8 mouse cellular contexts compared by ENCODE assay signal in the genomic region with DNA sequence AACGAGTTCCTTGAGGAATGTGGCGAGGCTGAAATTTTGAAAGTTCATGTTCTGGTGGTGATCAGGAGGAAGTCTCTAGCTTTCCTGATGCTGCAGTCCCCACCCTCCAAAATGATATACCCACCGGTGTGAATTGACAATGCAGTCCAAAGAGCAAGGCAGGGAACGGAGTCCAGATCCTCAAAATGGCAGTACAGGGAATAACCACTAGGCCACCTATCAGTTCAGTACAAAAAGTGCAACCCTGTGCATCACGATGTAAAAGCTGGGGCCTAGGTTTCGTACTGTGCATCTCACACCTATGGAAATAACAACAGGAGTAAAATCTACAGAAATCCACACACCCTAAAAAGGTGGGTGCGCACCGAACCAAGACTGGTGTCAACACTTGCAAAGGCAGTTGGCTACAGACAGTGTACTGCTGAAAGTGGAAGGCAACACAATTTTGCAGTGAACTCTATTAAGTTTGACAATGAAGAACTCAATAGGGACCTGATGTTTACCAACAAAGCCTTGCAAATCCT. TPM values are rescaled to one million over a fixed set of nuclear protein-coding genes. Genes with fewer than 3 reads are reported as not detected.
A peak's percentile ranks its signal among the peaks of the same experiment; 100 is the strongest.
DNase-seq lines count a peak whose midpoint lies in the region; ATAC-seq and TF ChIP-seq lines count a peak whose summit lies in the region.

No protein-coding gene starts in this region.

- H3K4me1 ChIP-seq in forebrain, postnatal 0 days (ENCODE audit: insufficient read depth) = peaks cover 11% of the 10 kb centered on the region
- peaks cover 63% of the 10 kb centered on the region for H3K4me1 ChIP-seq in liver, embryonic 15.5 days (replicated peaks)

- no peak overlapping the region for H3K9ac ChIP-seq in forebrain, postnatal 0 days
- H3K9ac ChIP-seq in liver, embryonic 15.5 days = peak overlapping the region; percentile 96; the same call in 1 of the 2 replicates

- TF ChIP-seq CTCF in forebrain, postnatal 0 days (IDR thresholded peaks at IDR 0.05; ENCODE audit: low read depth) = 0 out of 2 replicates have a peak, but pooled peaks have one; percentile 20

- H3K4me3 ChIP-seq in forebrain, postnatal 0 days (ENCODE audit: low read depth, low read length) = peak overlapping the region; percentile 99
- peak overlapping the region; percentile 98 for H3K4me3 ChIP-seq in liver, embryonic 15.5 days (replicated peaks)

- no peak overlapping the region for H3K27ac ChIP-seq in forebrain, postnatal 0 days (ENCODE audit: low read depth, low read length)
- no peak overlapping the region; the same call in 1 of the 2 replicates for H3K27ac ChIP-seq in liver, embryonic 15.5 days (replicated peaks)

- 81% methylated on average over 8 of the region's 8 CpGs for WGBS in forebrain, postnatal 0 days
- WGBS in liver, embryonic 15.5 days (ENCODE audit: insufficient replicate concordance) = 79% methylated on average over 8 of the region's 8 CpGs

- H3K9me3 ChIP-seq in forebrain, postnatal 0 days (ENCODE audit: low read length) = no peaks in the 10 kb centered on the region
- no peaks in the 10 kb centered on the region for H3K9me3 ChIP-seq in liver, embryonic 15.5 days (replicated peaks)

- peak; percentile 79 for DNase-seq in heart, adult 11 months
- DNase-seq in heart, postnatal 4 days = no peak
- peak; percentile 42 for DNase-seq in ES-CJ7 (ENCODE audit: low read depth, low spot score)
- no peak for DNase-seq in forebrain, postnatal 0 days
- DNase-seq in adrenal gland, adult 2 months = no peak
- no peak for DNase-seq in layer of hippocampus, adult 9-11 months
- DNase-seq in right cerebral cortex, postnatal 36 days (ENCODE audit: low spot score in 2 of 2) = no peak

- no peak for ATAC-seq in forebrain, postnatal 0 days
- ATAC-seq in liver, embryonic 15.5 days (ENCODE audit: insufficient read depth) = no peak

- H3K4me2 ChIP-seq in forebrain, postnatal 0 days (ENCODE audit: low read depth) = peak overlapping the region; percentile 71
- H3K4me2 ChIP-seq in liver, embryonic 15.5 days = peak overlapping the region; percentile 87

- no peaks in the 10 kb centered on the region for H3K27me3 ChIP-seq in forebrain, postnatal 0 days (ENCODE audit: insufficient read depth, low read length)
- H3K27me3 ChIP-seq in liver, embryonic 15.5 days = no peaks in the 10 kb centered on the region

- H3K36me3 ChIP-seq in forebrain, postnatal 0 days (ENCODE audit: insufficient read depth) = peaks cover 10% of the 10 kb centered on the region
- H3K36me3 ChIP-seq in liver, embryonic 15.5 days (replicated peaks) = peaks cover 62% of the 10 kb centered on the region

RNA-seq across cellular contexts. Expression of gene Adnp, which starts 2.4 kb away (rescaled TPM):
- 10 to 100 TPM; 69.1 to 70.2 TPM for total RNA-seq in heart, postnatal 4 days (2021)
- total RNA-seq in forebrain, postnatal 0 days (2014; rRNA removed) = 22.0 and 41.8 TPM in 2 replicates
- polyA plus RNA-seq in forebrain, postnatal 0 days (2015; fragmentation: Nextera tagmentation; extraction: Ambion mirVana) = 9.2 and 15.4 TPM in 2 replicates
- polyA plus RNA-seq in liver, embryonic 15.5 days (2015; fragmentation: Nextera tagmentation; extraction: Ambion mirVana) = 1.8 and 2.3 TPM in 2 replicates
- total RNA-seq in adrenal gland, adult 2 months (2021) = 10 to 100 TPM; 43.9 to 65.5 TPM
- 16.4 and 18.6 TPM in 2 replicates for polyA plus RNA-seq in adrenal gland, adult 2 months (2012; rRNA removed)

RNA-seq across cellular contexts. Expression of gene Gm20716, which starts 25.6 kb away (rescaled TPM):
- 10 to 100 TPM; 23.0 to 32.3 TPM for total RNA-seq in heart, postnatal 4 days (2021)
- 42.9 and 47.9 TPM in 2 replicates for total RNA-seq in forebrain, postnatal 0 days (2014; rRNA removed)
- polyA plus RNA-seq in forebrain, postnatal 0 days (2015; fragmentation: Nextera tagmentation; extraction: Ambion mirVana) = 9.1 and 16.3 TPM in 2 replicates
- polyA plus RNA-seq in liver, embryonic 15.5 days (2015; fragmentation: Nextera tagmentation; extraction: Ambion mirVana) = 4.4 and 4.9 TPM in 2 replicates
- total RNA-seq in adrenal gland, adult 2 months (2021) = 10 to 100 TPM; 26.1 to 27.0 TPM
- not detected in 2 replicates for polyA plus RNA-seq in adrenal gland, adult 2 months (2012; rRNA removed)

RNA-seq across cellular contexts. Expression of gene Dpm1, which starts 25.9 kb away (rescaled TPM):
- total RNA-seq in heart, postnatal 4 days (2021) = 10 to 100 TPM; 50.8 to 60.8 TPM
- total RNA-seq in forebrain, postnatal 0 days (2014; rRNA removed) = 13.4 and 21.4 TPM in 2 replicates
- polyA plus RNA-seq in forebrain, postnatal 0 days (2015; fragmentation: Nextera tagmentation; extraction: Ambion mirVana) = 94.5 and 112 TPM in 2 replicates
- 59.2 and 64.1 TPM in 2 replicates for polyA plus RNA-seq in liver, embryonic 15.5 days (2015; fragmentation: Nextera tagmentation; extraction: Ambion mirVana)
- 100 to 1,000 TPM; 133 to 138 TPM for total RNA-seq in adrenal gland, adult 2 months (2021)
- 19.3 and 24.8 TPM in 2 replicates for polyA plus RNA-seq in adrenal gland, adult 2 months (2012; rRNA removed)

RNA-seq across cellular contexts. Expression of gene Mocs3, which starts 25.9 kb away (rescaled TPM):
- 1 to 10 TPM; 6.7 to 8.1 TPM for total RNA-seq in heart, postnatal 4 days (2021)
- 23.1 and 23.6 TPM in 2 replicates for total RNA-seq in forebrain, postnatal 0 days (2014; rRNA removed)
- polyA plus RNA-seq in forebrain, postnatal 0 days (2015; fragmentation: Nextera tagmentation; extraction: Ambion mirVana) = 8.6 and 9.9 TPM in 2 replicates
- polyA plus RNA-seq in liver, embryonic 15.5 days (2015; fragmentation: Nextera tagmentation; extraction: Ambion mirVana) = 3.4 and 3.6 TPM in 2 replicates
- total RNA-seq in adrenal gland, adult 2 months (2021) = 10 to 100 TPM; 11.6 to 16.6 TPM
- polyA plus RNA-seq in adrenal gland, adult 2 months (2012; rRNA removed) = 70.8 and 82.0 TPM in 2 replicates

Comparison
In these comparisons a context has a peak if more than half of its experiments do, and no peak if none do; other contexts are left out.
1. DNase-seq: peak in heart, adult 11 months (single experiment) and ES-CJ7 (single experiment); none in heart, postnatal 4 days (single experiment), forebrain, postnatal 0 days (single experiment), adrenal gland, adult 2 months (single experiment), layer of hippocampus, adult 9-11 months (single experiment) and right cerebral cortex, postnatal 36 days (0 of 2).